In genomic region chr17:28328946-28329345, GRCm38 (mm10) we compare ENCODE assay signal across 8 mouse cellular contexts. TPM values are rescaled to one million over a fixed set of nuclear protein-coding genes. Genes with fewer than 3 reads are reported as not detected.
DNase-seq lines count a peak whose midpoint lies in the region; ATAC-seq and TF ChIP-seq lines count a peak whose summit lies in the region.

No protein-coding gene starts in this region.

- peak overlapping the region; percentile 89 for H3K4me2 ChIP-seq in heart, embryonic 15.5 days
- H3K4me2 ChIP-seq in hindbrain, embryonic 13.5 days = peak overlapping the region; percentile 97
- H3K4me2 ChIP-seq in lung, postnatal 0 days (replicated peaks; ENCODE audit: low read depth, low read length) = peak overlapping the region; percentile 88

- DNase-seq in heart, adult 11 months = no peak
- peak; percentile 61 for DNase-seq in lung, postnatal 0 days (ENCODE audit: low spot score)
- DNase-seq in natural killer cell, adult 2 months (ENCODE audit: low spot score in 2 of 2) = no peak
- DNase-seq in adrenal gland, postnatal 14 days = no peak
- no peak for DNase-seq in cerebellum, postnatal 14 days

- no peak for TF ChIP-seq POLR2A in bone marrow, adult 2 months (IDR thresholded peaks at IDR 0.05; ENCODE audit: borderline replicate concordance, control insufficient read depth, low read depth, low read length)

- peaks cover 48% of the 10 kb centered on the region for H3K4me1 ChIP-seq in heart, embryonic 15.5 days (replicated peaks)
- H3K4me1 ChIP-seq in bone marrow, adult 2 months (ENCODE audit: control insufficient read depth, insufficient read depth, low read length) = 0 out of 2 replicates have a peak, but pooled peaks cover 1% of the 10 kb centered on the region
- H3K4me1 ChIP-seq in hindbrain, embryonic 13.5 days (replicated peaks) = peaks cover 36% of the 10 kb centered on the region
- peaks cover 15% of the 10 kb centered on the region for H3K4me1 ChIP-seq in lung, postnatal 0 days (ENCODE audit: insufficient read depth, low read depth, low read length)

- peak overlapping the region; percentile 92 for H3K4me3 ChIP-seq in heart, embryonic 15.5 days
- peak overlapping the region; percentile 80 for H3K4me3 ChIP-seq in bone marrow, adult 2 months (replicated peaks; ENCODE audit: control insufficient read depth, low read depth, low read length)
- H3K4me3 ChIP-seq in hindbrain, embryonic 13.5 days = peak overlapping the region; percentile 90
- H3K4me3 ChIP-seq in lung, postnatal 0 days (ENCODE audit: low read depth, low read length) = peak overlapping the region; percentile 67

- peaks cover 36% of the 10 kb centered on the region for H3K36me3 ChIP-seq in heart, embryonic 15.5 days
- H3K36me3 ChIP-seq in hindbrain, embryonic 13.5 days = peaks cover 49% of the 10 kb centered on the region
- peaks cover 10% of the 10 kb centered on the region; the same call in 1 of the 2 replicates for H3K36me3 ChIP-seq in lung, postnatal 0 days (ENCODE audit: insufficient read depth, low read length)

- ATAC-seq in heart, embryonic 15.5 days (replicated peaks; ENCODE audit: insufficient number of reproducible peaks, insufficient read depth, low FRiP score, low read depth) = peak; percentile 8; the same call in 1 of the 2 replicates
- peak; percentile 47; the same call in 1 of the 2 replicates for ATAC-seq in hindbrain, embryonic 13.5 days (ENCODE audit: low FRiP score)
- peak; percentile 47 for ATAC-seq in lung, postnatal 0 days

- peak overlapping the region; percentile 100 for H3K9ac ChIP-seq in heart, embryonic 15.5 days
- H3K9ac ChIP-seq in hindbrain, embryonic 13.5 days = peak overlapping the region; percentile 100
- peak overlapping the region; percentile 95 for H3K9ac ChIP-seq in lung, postnatal 0 days (replicated peaks; ENCODE audit: low read depth)

- H3K27me3 ChIP-seq in heart, embryonic 15.5 days = no peaks in the 10 kb centered on the region
- H3K27me3 ChIP-seq in hindbrain, embryonic 13.5 days = no peaks in the 10 kb centered on the region
- H3K27me3 ChIP-seq in lung, postnatal 0 days (replicated peaks; ENCODE audit: insufficient read depth, low read length) = no peaks in the 10 kb centered on the region

- TF ChIP-seq CTCF in bone marrow, adult 2 months (IDR thresholded peaks at IDR 0.05; ENCODE audit: control insufficient read depth, insufficient read depth, low read length) = no peak
- TF ChIP-seq CTCF in lung, postnatal 0 days (IDR thresholded peaks at IDR 0.05) = no peak

- peak overlapping the region; percentile 95 for H3K27ac ChIP-seq in heart, embryonic 15.5 days
- H3K27ac ChIP-seq in bone marrow, adult 2 months (ENCODE audit: control insufficient read depth, insufficient read depth, low read depth, low read length, poor library complexity) = peak overlapping the region; percentile 93
- H3K27ac ChIP-seq in hindbrain, embryonic 13.5 days = peak overlapping the region; percentile 96
- H3K27ac ChIP-seq in lung, postnatal 0 days (ENCODE audit: low read length) = peak overlapping the region; percentile 94

- no peaks in the 10 kb centered on the region for H3K9me3 ChIP-seq in heart, embryonic 15.5 days (replicated peaks)
- no peaks in the 10 kb centered on the region for H3K9me3 ChIP-seq in hindbrain, embryonic 13.5 days
- no peaks in the 10 kb centered on the region for H3K9me3 ChIP-seq in lung, postnatal 0 days (ENCODE audit: low read length)

- under 1% methylated on average over 25 of the region's 25 CpGs for WGBS in heart, embryonic 15.5 days
- WGBS in bone marrow, adult 2 months = under 1% methylated on average over 25 of the region's 25 CpGs
- under 1% methylated on average over 24 of the region's 25 CpGs for WGBS in hindbrain, embryonic 13.5 days
- 0% methylated on average over 25 of the region's 25 CpGs for WGBS in lung, postnatal 0 days

- TF ChIP-seq EP300 in lung, postnatal 0 days (IDR thresholded peaks at IDR 0.05) = no peak

RNA-seq across cellular contexts. Expression of gene Rpl10a, which starts 0.7 kb away (rescaled TPM):
- polyA plus RNA-seq in heart, embryonic 15.5 days (2015; fragmentation: Nextera tagmentation; extraction: Ambion mirVana) = 305 and 312 TPM in 2 replicates
- 776 and 1,141 TPM in 2 replicates for polyA plus RNA-seq in bone marrow, adult 2 months (2011; ENCODE audit: insufficient read depth, insufficient read length, low replicate concordance, missing spikeins)
- 336 and 366 TPM in 2 replicates for polyA plus RNA-seq in hindbrain, embryonic 13.5 days (2015; fragmentation: Nextera tagmentation; extraction: Ambion mirVana)
- 446 and 458 TPM in 2 replicates for polyA plus RNA-seq in lung, postnatal 0 days (2015; fragmentation: Nextera tagmentation; extraction: Ambion mirVana)
- total RNA-seq in adrenal gland, postnatal 14 days (2021) = 814 and 958 TPM in 2 replicates

RNA-seq across cellular contexts. Expression of gene Fance, which starts 15.6 kb away (rescaled TPM):
- 18.8 and 25.3 TPM in 2 replicates for polyA plus RNA-seq in heart, embryonic 15.5 days (2015; fragmentation: Nextera tagmentation; extraction: Ambion mirVana)
- polyA plus RNA-seq in bone marrow, adult 2 months (2011; ENCODE audit: insufficient read depth, insufficient read length, low replicate concordance, missing spikeins) = 24.9 and 40.5 TPM in 2 replicates
- 21.9 and 24.2 TPM in 2 replicates for polyA plus RNA-seq in hindbrain, embryonic 13.5 days (2015; fragmentation: Nextera tagmentation; extraction: Ambion mirVana)
- 21.8 and 24.3 TPM in 2 replicates for polyA plus RNA-seq in lung, postnatal 0 days (2015; fragmentation: Nextera tagmentation; extraction: Ambion mirVana)
- 20.5 and 29.6 TPM in 2 replicates for total RNA-seq in adrenal gland, postnatal 14 days (2021)

RNA-seq across cellular contexts. Expression of gene Tead3, which starts 21.7 kb away (rescaled TPM):
- 5.3 and 6.6 TPM in 2 replicates for polyA plus RNA-seq in heart, embryonic 15.5 days (2015; fragmentation: Nextera tagmentation; extraction: Ambion mirVana)
- 1.1 and 2.8 TPM in 2 replicates for polyA plus RNA-seq in bone marrow, adult 2 months (2011; ENCODE audit: insufficient read depth, insufficient read length, low replicate concordance, missing spikeins)
- polyA plus RNA-seq in hindbrain, embryonic 13.5 days (2015; fragmentation: Nextera tagmentation; extraction: Ambion mirVana) = 1.8 and 2.0 TPM in 2 replicates
- 9.7 and 11.4 TPM in 2 replicates for polyA plus RNA-seq in lung, postnatal 0 days (2015; fragmentation: Nextera tagmentation; extraction: Ambion mirVana)
- 10.6 and 11.4 TPM in 2 replicates for total RNA-seq in adrenal gland, postnatal 14 days (2021)

RNA-seq across cellular contexts. Expression of gene Tulp1, which starts 36.1 kb away (rescaled TPM):
- polyA plus RNA-seq in heart, embryonic 15.5 days (2015; fragmentation: Nextera tagmentation; extraction: Ambion mirVana) = 2.6 and 4.3 TPM in 2 replicates
- polyA plus RNA-seq in bone marrow, adult 2 months (2011; ENCODE audit: insufficient read depth, insufficient read length, low replicate concordance, missing spikeins) = 1.9 and 7.8 TPM in 2 replicates
- 2.1 and 2.2 TPM in 2 replicates for polyA plus RNA-seq in hindbrain, embryonic 13.5 days (2015; fragmentation: Nextera tagmentation; extraction: Ambion mirVana)
- polyA plus RNA-seq in lung, postnatal 0 days (2015; fragmentation: Nextera tagmentation; extraction: Ambion mirVana) = 18.1 and 22.7 TPM in 2 replicates
- 0.71 TPM in 1 of 2 replicates, not detected in the other for total RNA-seq in adrenal gland, postnatal 14 days (2021)
